Mouse (Mus musculus) stomach, postnatal 0 days (tissue): Measurements from ENCODE around the gene Itih3.

Source experiments
- CTCF ChIP-seq: IDR thresholded peaks from 2 replicates; pipeline ENCODE4 v1.5.1; 2016; ENCODE audit warnings: antibody characterized with exemption, low read depth, mild to moderate bottlenecking, moderate library complexity
- EP300 ChIP-seq: optimal IDR thresholded peaks from 2 replicates; pipeline ENCODE3; 2016; ENCODE audit warnings: antibody characterized with exemption

DNA sequence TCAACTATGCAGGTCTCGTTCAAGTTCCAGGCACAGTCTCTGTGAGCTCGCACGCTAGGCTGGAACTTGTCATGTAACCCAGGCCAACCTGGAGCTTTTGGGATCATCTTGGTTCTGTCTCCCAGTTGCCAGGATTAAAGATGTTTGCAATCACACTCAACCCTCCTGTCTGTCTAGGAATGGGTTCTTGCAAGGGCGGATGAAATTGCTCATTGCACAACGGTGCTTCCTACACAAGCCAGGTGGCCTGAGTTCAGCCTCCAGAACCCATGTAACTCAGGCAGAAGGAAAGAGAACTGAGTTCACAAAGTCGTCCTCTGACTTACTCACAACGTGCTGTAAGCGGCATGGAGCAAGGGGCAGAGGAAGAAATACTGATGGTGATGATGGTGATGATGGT lies 12.4 kb downstream of the Itih3 start:
- TF ChIP-seq CTCF (no peak), EP300 (no peak)
